Comparison of ENCODE assay signal across 8 mouse cellular contexts in the genomic region with DNA sequence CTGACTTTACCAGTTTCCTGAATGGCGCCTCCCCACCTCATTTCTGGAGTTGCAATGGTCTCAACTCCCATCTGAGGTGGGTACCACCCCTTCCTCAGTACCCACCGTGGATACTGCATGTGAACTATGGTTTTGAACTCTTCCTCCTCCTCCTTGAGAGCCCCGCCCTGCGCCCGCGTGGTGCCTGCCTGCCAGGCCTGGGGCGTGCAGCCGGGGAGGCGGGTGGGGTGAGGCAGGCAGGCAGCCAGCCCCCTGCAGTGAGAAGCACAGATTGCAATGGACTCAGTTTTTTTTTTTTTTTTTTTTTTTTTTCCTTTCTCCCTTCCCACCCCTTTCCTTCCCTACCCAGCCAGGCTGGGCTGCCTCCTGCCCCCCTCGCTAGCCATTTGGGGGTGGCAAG. TPM values are rescaled to one million over a fixed set of nuclear protein-coding genes. Genes with fewer than 3 reads are reported as not detected.
A peak's percentile ranks its signal among the peaks of the same experiment; 100 is the strongest.
DNase-seq lines count a peak whose midpoint lies in the region; ATAC-seq and TF ChIP-seq lines count a peak whose summit lies in the region.
"Had no signal": no experiment of that assay in that cellular context is flagged by ENCODE, and none has a peak within 500 bp of the region (broad histone marks: within the 10 kb centered on the region; RNA-seq: fewer than 3 reads in every experiment).

No protein-coding gene starts in this region.

- no peak overlapping the region for H3K4me3 ChIP-seq in embryonic facial prominence, embryonic 11.5 days (ENCODE audit: low read depth, low read length)
- H3K4me3 ChIP-seq in hindbrain, postnatal 0 days (ENCODE audit: low read length), result no peak overlapping the region
- no peak overlapping the region for H3K4me3 ChIP-seq in lung, embryonic 16.5 days (ENCODE audit: low read length)

- 2% methylated on average over 7 of the region's 10 CpGs for WGBS in embryonic facial prominence, embryonic 11.5 days
- 1% methylated on average over 10 of the region's 10 CpGs for WGBS in hindbrain, postnatal 0 days
- WGBS in lung, embryonic 16.5 days, result 2% methylated on average over 10 of the region's 10 CpGs

- no peak; the same call in 1 of the 2 replicates for TF ChIP-seq CTCF in hindbrain, postnatal 0 days (IDR thresholded peaks at IDR 0.05; ENCODE audit: low read depth)

- H3K4me2 ChIP-seq in embryonic facial prominence, embryonic 11.5 days (ENCODE audit: low read depth, low read length), result peak overlapping the region; percentile 41
- 0 out of 2 replicates have a peak overlapping the region, but pooled peaks have one; percentile 10 for H3K4me2 ChIP-seq in hindbrain, postnatal 0 days (ENCODE audit: low read depth, low read length)
- peak overlapping the region; percentile 29; the same call in 1 of the 2 replicates for H3K4me2 ChIP-seq in lung, embryonic 16.5 days (ENCODE audit: low read depth, low read length)

- H3K9me3 ChIP-seq in embryonic facial prominence, embryonic 11.5 days (replicated peaks; ENCODE audit: control insufficient read depth, low read length), result no peaks in the 10 kb centered on the region
- H3K9me3 ChIP-seq in hindbrain, postnatal 0 days (ENCODE audit: low read length), result no peaks in the 10 kb centered on the region
- no peaks in the 10 kb centered on the region for H3K9me3 ChIP-seq in lung, embryonic 16.5 days (ENCODE audit: control insufficient read depth, low read length)

- peak; percentile 16; the same call in 1 of the 2 replicates for ATAC-seq in embryonic facial prominence, embryonic 11.5 days (replicated peaks; ENCODE audit: insufficient number of reproducible peaks, low FRiP score, low TSS enrichment, low read depth)
- ATAC-seq in hindbrain, postnatal 0 days, result peak; percentile 10
- peak; percentile 57 for ATAC-seq in lung, embryonic 16.5 days (ENCODE audit: low read depth)

- H3K27ac ChIP-seq in embryonic facial prominence, embryonic 11.5 days (replicated peaks; ENCODE audit: low read depth, low read length), result peak overlapping the region; percentile 89
- H3K27ac ChIP-seq in hindbrain, postnatal 0 days, result peak overlapping the region; percentile 86
- H3K27ac ChIP-seq in lung, embryonic 16.5 days (ENCODE audit: low read length), result peak overlapping the region; percentile 81

- H3K36me3 ChIP-seq in embryonic facial prominence, embryonic 11.5 days (replicated peaks; ENCODE audit: control insufficient read depth, insufficient read depth, low read depth, low read length), result no peaks in the 10 kb centered on the region
- H3K36me3 ChIP-seq in hindbrain, postnatal 0 days (ENCODE audit: insufficient read depth, low read length), result no peaks in the 10 kb centered on the region
- H3K36me3 ChIP-seq in lung, embryonic 16.5 days (ENCODE audit: control insufficient read depth, insufficient read depth, low read length), result no peaks in the 10 kb centered on the region

- H3K9ac ChIP-seq in embryonic facial prominence, embryonic 11.5 days (replicated peaks; ENCODE audit: low read length), result peak overlapping the region; percentile 37; the same call in 1 of the 2 replicates
- H3K9ac ChIP-seq in hindbrain, postnatal 0 days (replicated peaks; ENCODE audit: low read length), result peak overlapping the region; percentile 17
- no peak overlapping the region for H3K9ac ChIP-seq in lung, embryonic 16.5 days (ENCODE audit: low read length)

- H3K27me3 ChIP-seq in embryonic facial prominence, embryonic 11.5 days (ENCODE audit: control insufficient read depth, insufficient read depth, low read length), result no peaks in the 10 kb centered on the region
- H3K27me3 ChIP-seq in hindbrain, postnatal 0 days (ENCODE audit: insufficient read depth, low read length), result no peaks in the 10 kb centered on the region
- no peaks in the 10 kb centered on the region for H3K27me3 ChIP-seq in lung, embryonic 16.5 days (ENCODE audit: control insufficient read depth, insufficient read depth, low read depth, low read length)

- DNase-seq in urinary bladder, postnatal 14 days (ENCODE audit: low spot score), result peak; percentile 61
- DNase-seq in urinary bladder, postnatal 36 days (ENCODE audit: low spot score in 2 of 2), result no peak
- peak; percentile 75 for DNase-seq in embryonic facial prominence, embryonic 11.5 days (ENCODE audit: low spot score)
- peak; percentile 75 for DNase-seq in hindbrain, postnatal 0 days (ENCODE audit: low spot score)
- peak; percentile 80 for DNase-seq in right cerebral cortex, postnatal 25 days
- DNase-seq in ovary, adult 18-20 months (ENCODE audit: low spot score), result no peak

- H3K4me1 ChIP-seq in embryonic facial prominence, embryonic 11.5 days (ENCODE audit: control insufficient read depth, insufficient read depth, low read length), result peaks cover 24% of the 10 kb centered on the region
- peaks cover 55% of the 10 kb centered on the region for H3K4me1 ChIP-seq in hindbrain, postnatal 0 days (ENCODE audit: insufficient read depth, low read length)
- peaks cover 45% of the 10 kb centered on the region for H3K4me1 ChIP-seq in lung, embryonic 16.5 days (replicated peaks; ENCODE audit: control insufficient read depth, insufficient read depth, low read length)

RNA-seq across cellular contexts. Expression of a gene that starts 13.2 kb away (rescaled TPM):
- polyA plus RNA-seq in embryonic facial prominence, embryonic 11.5 days (2014; fragmentation: Nextera tagmentation; extraction: Ambion mirVana), result 19.8 and 27.9 TPM in 2 replicates
- 131 and 158 TPM in 2 replicates for total RNA-seq in hindbrain, postnatal 0 days (2014; rRNA removed)
- 105 and 111 TPM in 2 replicates for polyA plus RNA-seq in hindbrain, postnatal 0 days (2015; fragmentation: Nextera tagmentation; extraction: Ambion mirVana)
- 8.1 and 8.7 TPM in 2 replicates for polyA plus RNA-seq in lung, embryonic 16.5 days (2015; fragmentation: Nextera tagmentation; extraction: Ambion mirVana)
- total RNA-seq: liver, adult 2 months had no signal

RNA-seq across cellular contexts. Expression of a gene that starts 27.9 kb away (rescaled TPM):
- polyA plus RNA-seq in embryonic facial prominence, embryonic 11.5 days (2014; fragmentation: Nextera tagmentation; extraction: Ambion mirVana), result 18.0 and 21.0 TPM in 2 replicates
- total RNA-seq in hindbrain, postnatal 0 days (2014; rRNA removed), result 3.4 and 8.4 TPM in 2 replicates
- polyA plus RNA-seq in hindbrain, postnatal 0 days (2015; fragmentation: Nextera tagmentation; extraction: Ambion mirVana), result 3.2 and 3.4 TPM in 2 replicates
- polyA plus RNA-seq in lung, embryonic 16.5 days (2015; fragmentation: Nextera tagmentation; extraction: Ambion mirVana), result 157 and 162 TPM in 2 replicates

RNA-seq across cellular contexts. Expression of a gene that starts 35.3 kb away (rescaled TPM):
- polyA plus RNA-seq in embryonic facial prominence, embryonic 11.5 days (2014; fragmentation: Nextera tagmentation; extraction: Ambion mirVana), result 71.4 and 84.5 TPM in 2 replicates
- total RNA-seq in hindbrain, postnatal 0 days (2014; rRNA removed), result 33.4 and 38.6 TPM in 2 replicates
- polyA plus RNA-seq in hindbrain, postnatal 0 days (2015; fragmentation: Nextera tagmentation; extraction: Ambion mirVana), result 123 and 133 TPM in 2 replicates
- 309 and 317 TPM in 2 replicates for polyA plus RNA-seq in lung, embryonic 16.5 days (2015; fragmentation: Nextera tagmentation; extraction: Ambion mirVana)

Comparison
In these comparisons a context has a peak if more than half of its experiments do, and no peak if none do; other contexts are left out.
1. DNase-seq: peak in urinary bladder, postnatal 14 days (single experiment), embryonic facial prominence, embryonic 11.5 days (single experiment), hindbrain, postnatal 0 days (single experiment) and right cerebral cortex, postnatal 25 days (single experiment); none in urinary bladder, postnatal 36 days (0 of 2) and ovary, adult 18-20 months (single experiment).
2. Peak in every context shown above with its lines, with median percentiles within 50 percentile points of each other: ATAC-seq, H3K27ac ChIP-seq and H3K4me2 ChIP-seq.